Mouse (Mus musculus) mesoderm, embryonic 11.5 days (tissue): ENCODE data around the gene Ret.

Experiments used
- DNase-seq: peaks from one replicate; pipeline ENCODE4 v3.0.0-alpha.2; 2012; ENCODE audit warnings: low read depth, low spot score

Ret gene

GRCm38 (mm10) chr6:118197440-118197975 is at the start of gene Ret:
Ret (minus strand) TSS chr6:118197718.
- DNase-seq, result peak; percentile 15

- DNase-seq, result no peak
Measured at GRCm38 (mm10) chr6:118247161-118247560, 49.6 kb upstream of the Ret start.

GRCm38 (mm10) chr6:118244106-118244505 is 46.6 kb upstream of the Ret start:
- no peak for DNase-seq

- DNase-seq, result no peak
Measured at GRCm38 (mm10) chr6:118242941-118243340, 45.4 kb upstream of the Ret start.

GRCm38 (mm10) chr6:118226072-118226471 is 28.6 kb upstream of the Ret start:
- no peak for DNase-seq

- no peak for DNase-seq
Measured at GRCm38 (mm10) chr6:118222471-118222870, 25.0 kb upstream of the Ret start.

GRCm38 (mm10) chr6:118215676-118216075 is 18.2 kb upstream of the Ret start:
- no peak for DNase-seq

GRCm38 (mm10) chr6:118208326-118208725 is 10.8 kb upstream of the Ret start:
- no peak for DNase-seq

GRCm38 (mm10) chr6:118206386-118206785 is 8.9 kb upstream of the Ret start:
- DNase-seq, result no peak

- DNase-seq, result peak; percentile 52
Measured at GRCm38 (mm10) chr6:118205176-118205890, 7.8 kb upstream of the Ret start.

GRCm38 (mm10) chr6:118204112-118204511 is 6.6 kb upstream of the Ret start:
- no peak for DNase-seq

- DNase-seq, result peak; percentile 33
Measured at GRCm38 (mm10) chr6:118196751-118197439, 623 bp downstream of the Ret start.

GRCm38 (mm10) chr6:118195108-118195507 is 2.4 kb downstream of the Ret start:
- DNase-seq, result peak; percentile 30

GRCm38 (mm10) chr6:118192882-118193281 is 4.6 kb downstream of the Ret start:
- DNase-seq, result no peak

GRCm38 (mm10) chr6:118192199-118192598 is 5.3 kb downstream of the Ret start:
- no peak for DNase-seq

- no peak for DNase-seq
Measured at GRCm38 (mm10) chr6:118189764-118190163, 7.8 kb downstream of the Ret start.

GRCm38 (mm10) chr6:118188599-118188998 is 8.9 kb downstream of the Ret start:
- no peak for DNase-seq

GRCm38 (mm10) chr6:118187285-118187641 is 10.3 kb downstream of the Ret start:
- peak; percentile 47 for DNase-seq

GRCm38 (mm10) chr6:118186620-118187284 is 10.8 kb downstream of the Ret start:
- DNase-seq, result peak; percentile 48

- no peak for DNase-seq
Measured at GRCm38 (mm10) chr6:118184126-118184525, 13.4 kb downstream of the Ret start.

- no peak for DNase-seq
Measured at GRCm38 (mm10) chr6:118180085-118180423, 17.5 kb downstream of the Ret start.

- peak; percentile 90 for DNase-seq
Measured at GRCm38 (mm10) chr6:118179316-118180084, 18.0 kb downstream of the Ret start.
